Mouse (Mus musculus) forebrain, embryonic 16.5 days (tissue): Measurements from ENCODE around the gene Olfml2a. TPM values are rescaled to one million over a fixed set of nuclear protein-coding genes. Genes with fewer than 3 reads are reported as not detected.
"Not testable (repeated sequence)": the region's sequence is repeated elsewhere in the genome, so short reads cannot be mapped to it uniquely, and the experiment has no call there.

Experiments used
- ATAC-seq: fragments of 200-750 bp; cut with Nextera tagmentation; 2 replicates; pipeline ENCODE4 v1.8.0; 2017; ENCODE audit warnings: mild to moderate bottlenecking, moderate library complexity
- H3K27ac ChIP-seq: fragments of 300-500 bp; sonication (generic); 2 replicates; pipeline ENCODE4 v1.5.1; 2014; ENCODE audit warnings: low read length, control low read depth
- H3K27me3 ChIP-seq: fragments of 300-500 bp; sonication (generic); replicated peaks from 2 replicates; pipeline ENCODE4 v1.6.1; 2014; ENCODE audit warnings: low read length; ENCODE audit not compliant: control insufficient read depth, insufficient read depth
- H3K36me3 ChIP-seq: fragments of 300-500 bp; sonication (generic); 2 replicates; pipeline ENCODE4 v1.6.1; 2014; ENCODE audit not compliant: control insufficient read depth, insufficient read depth
- H3K4me1 ChIP-seq: fragments of 300-500 bp; sonication (generic); replicated peaks from 2 replicates; pipeline ENCODE4 v1.6.1; 2014; ENCODE audit warnings: low read length; ENCODE audit not compliant: control insufficient read depth, insufficient read depth
- H3K4me2 ChIP-seq: fragments of 300-500 bp; sonication (generic); 2 replicates; pipeline ENCODE4 v1.6.1; 2014; ENCODE audit warnings: mild to moderate bottlenecking, low read length, control low read depth
- H3K4me3 ChIP-seq: fragments of 300-500 bp; sonication (generic); replicated peaks from 2 replicates; pipeline ENCODE4 v1.5.1; 2014; ENCODE audit warnings: mild to moderate bottlenecking, low read length, control low read depth
- H3K9ac ChIP-seq: fragments of 300-500 bp; sonication (generic); replicated peaks from 2 replicates; pipeline ENCODE4 v1.6.1; 2014; ENCODE audit warnings: low read depth, low read length, control low read depth
- H3K9me3 ChIP-seq: fragments of 300-500 bp; sonication (generic); 2 replicates; pipeline ENCODE4 v1.6.1; 2016; ENCODE audit warnings: low read length; ENCODE audit not compliant: control insufficient read depth
- whole genome bisulfite sequencing: fragments of 180-500 bp; shearing (Covaris S2); extraction: QIAGEN DNeasy Blood & Tissue Kit; methylation state at CpG from one replicate; pipeline ENCODE4 v1.1.7; 2014; 5-methylcytosine and 5-hydroxymethylcytosine counted together
- polyA plus RNA-seq: library from polyadenylated mRNA; unstranded; fragments of >200 nt; fragmentation: Nextera tagmentation; extraction: Ambion mirVana; gene quantifications from 2 replicates; pipeline ENCODE4 v1.2.1, GENCODE M21; 2015

Olfml2a gene
- polyA plus RNA-seq, 1 experiment from 2014 or later = 2.6 TPM

- not testable (repeated sequence) for H3K4me3 ChIP-seq, H3K4me2 ChIP-seq, H3K9me3 ChIP-seq, H3K27me3 ChIP-seq, ATAC-seq, H3K9ac ChIP-seq, H3K27ac ChIP-seq
- WGBS = 97% methylated on average over 5 of the region's 5 CpGs
- Histone ChIP-seq H3K36me3 (peaks cover 11% of the 10 kb centered on the region), H3K4me1 (peaks cover 36% of the 10 kb centered on the region)
Observed at GRCm38 (mm10) chr2:39010144-39010543, 78.4 kb downstream of the Olfml2a start.

- H3K9me3 ChIP-seq = no peaks in the 10 kb centered on the region
- no peak overlapping the region for H3K4me3 ChIP-seq
- peaks cover 29% of the 10 kb centered on the region for H3K4me1 ChIP-seq
- no peak for ATAC-seq
- no peak overlapping the region for H3K4me2 ChIP-seq
- no peak overlapping the region for H3K27ac ChIP-seq
- no peak overlapping the region for H3K9ac ChIP-seq
- peaks cover 21% of the 10 kb centered on the region for H3K36me3 ChIP-seq
- no peaks in the 10 kb centered on the region for H3K27me3 ChIP-seq
Observed at GRCm38 (mm10) chr2:39011264-39011663, 79.5 kb downstream of the Olfml2a start.

- Histone ChIP-seq H3K9me3 (no peaks in the 10 kb centered on the region), H3K27ac (no peak overlapping the region), H3K4me1 (peaks cover 27% of the 10 kb centered on the region), H3K9ac (no peak overlapping the region), H3K4me3 (no peak overlapping the region), H3K27me3 (no peaks in the 10 kb centered on the region), H3K36me3 (peaks cover 21% of the 10 kb centered on the region), H3K4me2 (no peak overlapping the region)
- no peak for ATAC-seq
- WGBS = 88% methylated on average over 3 of the region's 3 CpGs
Observed at GRCm38 (mm10) chr2:39011971-39012370, 80.2 kb downstream of the Olfml2a start.

GRCm38 (mm10) chr2:39012768-39013279, 81.0 kb downstream of the Olfml2a start:
- peaks cover 27% of the 10 kb centered on the region for H3K36me3 ChIP-seq
- no peak overlapping the region for H3K4me3 ChIP-seq
- no peaks in the 10 kb centered on the region for H3K27me3 ChIP-seq
- 89% methylated on average over 7 of the region's 7 CpGs for WGBS
- H3K4me1 ChIP-seq = peaks cover 23% of the 10 kb centered on the region
- H3K4me2 ChIP-seq = no peak overlapping the region
- no peak for ATAC-seq
- H3K27ac ChIP-seq = no peak overlapping the region
- H3K9me3 ChIP-seq = no peaks in the 10 kb centered on the region
- no peak overlapping the region for H3K9ac ChIP-seq

Other genes with a start within 250 kb of the Olfml2a start
- 0.84 TPM in 1 of 2 replicates, not detected in the other for gene Nr5a1, start 217.4 kb upstream of the Olfml2a start, polyA plus RNA-seq
- gene Nr6a1, start 4.3 kb upstream of the Olfml2a start, polyA plus RNA-seq = 1.1 and 1.5 TPM in 2 replicates
- gene Wdr38, start 65.5 kb downstream of the Olfml2a start, polyA plus RNA-seq = 1.7 and 2.3 TPM in 2 replicates
- 147 and 150 TPM in 2 replicates for gene Arpc5l, start 73.4 kb downstream of the Olfml2a start, polyA plus RNA-seq
- gene Rpl35, start 73.6 kb downstream of the Olfml2a start, polyA plus RNA-seq = 587 and 670 TPM in 2 replicates
- 40.7 and 43.1 TPM in 2 replicates for gene Golga1, start 133.6 kb downstream of the Olfml2a start, polyA plus RNA-seq